Mouse (Mus musculus): Measurements from ENCODE around the gene Bysl.
"Not testable (repeated sequence)": the region's sequence is repeated elsewhere in the genome, so short reads cannot be mapped to it uniquely, and the experiment has no call there.

Bysl gene

GRCm38 (mm10) chr17:47610849-47611660, at the start of gene Bysl, which contains the start of the genes Med20 and Gm20517:
Bysl (minus strand) TSS chr17:47611492.
Med20 (plus strand) TSS chr17:47611582.
Gm20517 (plus strand) TSS chr17:47611589.
- DNase-seq (ENCODE audit: low spot score in 2 of 2) = peak; percentile 98

- no peak for DNase-seq (ENCODE audit: low spot score in 2 of 2)
Measured at GRCm38 (mm10) chr17:47658741-47659243, 47.5 kb upstream of the Bysl start.

- no peak for DNase-seq (ENCODE audit: low spot score in 2 of 2)
Measured at GRCm38 (mm10) chr17:47657901-47658300, 46.6 kb upstream of the Bysl start.

GRCm38 (mm10) chr17:47655697-47656096, 44.4 kb upstream of the Bysl start:
- no peak for DNase-seq (ENCODE audit: low spot score in 2 of 2)

- not testable (repeated sequence) for DNase-seq (ENCODE audit: low spot score in 2 of 2)
Measured at GRCm38 (mm10) chr17:47654346-47654745, 43.1 kb upstream of the Bysl start.

- no peak for DNase-seq (ENCODE audit: low spot score in 2 of 2)
Measured at GRCm38 (mm10) chr17:47651953-47652352, 40.7 kb upstream of the Bysl start.

GRCm38 (mm10) chr17:47648966-47649365, 37.7 kb upstream of the Bysl start:
- DNase-seq (ENCODE audit: low spot score in 2 of 2) = no peak

GRCm38 (mm10) chr17:47646683-47647082, 35.4 kb upstream of the Bysl start:
- DNase-seq (ENCODE audit: low spot score in 2 of 2) = peak; percentile 41 to 56

- no peak for DNase-seq (ENCODE audit: low spot score in 2 of 2)
Measured at GRCm38 (mm10) chr17:47642992-47643391, 31.7 kb upstream of the Bysl start.

GRCm38 (mm10) chr17:47633999-47634770, 22.9 kb upstream of the Bysl start:
- no peak for DNase-seq (ENCODE audit: low spot score in 2 of 2)

- no peak for DNase-seq (ENCODE audit: low spot score in 2 of 2)
Measured at GRCm38 (mm10) chr17:47632181-47632840, 21.0 kb upstream of the Bysl start.

GRCm38 (mm10) chr17:47630678-47631065, 19.4 kb upstream of the Bysl start, which contains the start of gene Usp49:
Usp49 (plus strand) TSS chr17:47630690.
- no peak for DNase-seq (ENCODE audit: low spot score in 2 of 2)

GRCm38 (mm10) chr17:47629717-47630677, 18.7 kb upstream of the Bysl start:
- peak; percentile 68 to 78 for DNase-seq (ENCODE audit: low spot score in 2 of 2)

GRCm38 (mm10) chr17:47628851-47629676, 17.8 kb upstream of the Bysl start:
- peak; percentile 96 to 97 for DNase-seq (ENCODE audit: low spot score in 2 of 2)

GRCm38 (mm10) chr17:47627791-47628190, 16.5 kb upstream of the Bysl start:
- DNase-seq (ENCODE audit: low spot score in 2 of 2) = no peak

GRCm38 (mm10) chr17:47626031-47626430, 14.7 kb upstream of the Bysl start:
- DNase-seq (ENCODE audit: low spot score in 2 of 2) = no peak

GRCm38 (mm10) chr17:47625088-47625487, 13.8 kb upstream of the Bysl start:
- DNase-seq (ENCODE audit: low spot score in 2 of 2) = no peak

GRCm38 (mm10) chr17:47624572-47624971, 13.3 kb upstream of the Bysl start:
- not testable (repeated sequence) for DNase-seq (ENCODE audit: low spot score in 2 of 2)

- DNase-seq (ENCODE audit: low spot score in 2 of 2) = peak in 1 of 2 experiments; percentile 20
Measured at GRCm38 (mm10) chr17:47622912-47623554, 11.7 kb upstream of the Bysl start.

Measured in right cerebral cortex, postnatal 10 days (tissue).